20 mouse cellular contexts compared by ENCODE assay signal in the genomic region with DNA sequence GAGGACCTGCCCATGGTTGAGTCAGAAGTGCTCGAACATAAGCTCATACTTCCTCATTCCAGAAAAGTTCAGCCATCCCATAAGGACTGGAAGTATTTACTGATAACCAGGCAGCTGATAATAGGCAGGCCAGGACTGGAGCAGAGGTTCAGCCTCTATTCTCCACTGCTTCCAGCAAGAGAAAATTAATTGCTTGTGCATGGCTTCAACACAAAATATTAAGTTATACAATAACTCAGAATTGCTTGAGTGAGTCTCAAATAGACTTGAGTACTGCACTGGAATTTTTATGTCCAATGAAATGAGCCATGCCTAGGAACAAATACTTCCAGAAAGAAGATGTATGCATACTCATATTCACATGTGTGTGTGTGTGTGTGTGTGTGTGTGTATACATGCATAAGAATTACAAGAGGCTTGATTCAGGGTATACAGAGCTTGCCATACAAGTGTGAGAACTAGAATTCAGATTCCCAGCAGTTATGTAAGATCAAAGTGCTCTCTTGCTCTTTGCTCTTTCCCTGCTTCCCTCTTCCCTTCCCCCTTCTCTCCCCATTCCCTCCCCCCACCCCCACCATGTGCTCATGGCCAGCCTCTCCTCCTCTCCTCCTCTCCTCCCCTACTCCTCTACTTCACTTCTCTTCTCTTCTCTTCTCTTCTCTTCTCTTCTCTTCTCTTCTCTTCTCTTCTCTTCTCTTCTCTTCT. TPM values are rescaled to one million over a fixed set of nuclear protein-coding genes. Genes with fewer than 3 reads are reported as not detected.
DNase-seq lines count a peak whose midpoint lies in the region; ATAC-seq and TF ChIP-seq lines count a peak whose summit lies in the region.
"Had no signal": no experiment of that assay in that cellular context is flagged by ENCODE, and none has a peak within 500 bp of the region (broad histone marks: within the 10 kb centered on the region; RNA-seq: fewer than 3 reads in every experiment).

No protein-coding gene starts in this region.

- H3K9me3 ChIP-seq in heart, embryonic 11.5 days (replicated peaks; ENCODE audit: control insufficient read depth, low read length): no peaks in the 10 kb centered on the region
- no peaks in the 10 kb centered on the region for H3K9me3 ChIP-seq in liver, embryonic 12.5 days (replicated peaks)
- no peaks in the 10 kb centered on the region for H3K9me3 ChIP-seq in intestine, postnatal 0 days (ENCODE audit: control insufficient read depth)
- no peaks in the 10 kb centered on the region for H3K9me3 ChIP-seq in stomach, embryonic 15.5 days
- H3K9me3 ChIP-seq: forebrain, embryonic 15.5 days; hindbrain, embryonic 10.5 days had no signal

- DNase-seq in heart, adult 9 months (ENCODE audit: low spot score in 2 of 2): no peak
- DNase-seq in liver, adult 2 months (ENCODE audit: extremely low read depth, low read depth, low spot score): peak; percentile 22
- no peak for DNase-seq in right cerebral cortex, postnatal 25 days
- DNase-seq: adrenal gland, adult 8-10 months; cerebellum, adult 9-10 months; embryo, embryonic 11 days had no signal

- ATAC-seq in heart, embryonic 11.5 days (replicated peaks; ENCODE audit: insufficient number of reproducible peaks, low FRiP score, low TSS enrichment): peak; percentile 76
- ATAC-seq in liver, embryonic 12.5 days: no peak
- ATAC-seq in intestine, postnatal 0 days: peak; percentile 94
- peak; percentile 84 for ATAC-seq in stomach, embryonic 15.5 days (ENCODE audit: insufficient read depth, low FRiP score, low read depth)
- no peak for ATAC-seq in CD4-positive, CD25-positive, alpha-beta regulatory T cell, adult 4 months
- ATAC-seq: forebrain, embryonic 15.5 days; inflammation-experienced regulatory T-cells, adult 6 months had no signal

- H3K4me1 ChIP-seq in heart, embryonic 11.5 days (ENCODE audit: control insufficient read depth, insufficient read depth, low read length): peaks cover 17% of the 10 kb centered on the region
- no peaks in the 10 kb centered on the region for H3K4me1 ChIP-seq in liver, adult 2 months (ENCODE audit: control insufficient read depth, insufficient read depth, low read length)
- H3K4me1 ChIP-seq in liver, embryonic 12.5 days: no peaks in the 10 kb centered on the region
- no peaks in the 10 kb centered on the region for H3K4me1 ChIP-seq in intestine, postnatal 0 days (replicated peaks; ENCODE audit: control insufficient read depth, insufficient read depth, low read length)
- H3K4me1 ChIP-seq in stomach, embryonic 15.5 days: no peaks in the 10 kb centered on the region
- H3K4me1 ChIP-seq: forebrain, embryonic 15.5 days; hindbrain, embryonic 10.5 days had no signal

- H3K36me3 ChIP-seq in heart, embryonic 11.5 days (ENCODE audit: control insufficient read depth, insufficient read depth, low read length): no peaks in the 10 kb centered on the region
- H3K36me3 ChIP-seq in liver, adult 2 months (ENCODE audit: control insufficient read depth, insufficient read depth, low read length): no peaks in the 10 kb centered on the region
- H3K36me3 ChIP-seq in liver, embryonic 12.5 days: no peaks in the 10 kb centered on the region
- no peaks in the 10 kb centered on the region for H3K36me3 ChIP-seq in intestine, postnatal 0 days (ENCODE audit: control insufficient read depth, insufficient read depth)
- no peaks in the 10 kb centered on the region for H3K36me3 ChIP-seq in stomach, embryonic 15.5 days
- H3K36me3 ChIP-seq: forebrain, embryonic 15.5 days; hindbrain, embryonic 10.5 days had no signal

- no peaks in the 10 kb centered on the region for H3K27me3 ChIP-seq in heart, embryonic 11.5 days (ENCODE audit: control insufficient read depth, insufficient read depth, low read length)
- H3K27me3 ChIP-seq in liver, adult 2 months (ENCODE audit: control insufficient read depth, insufficient read depth, low read length): no peaks in the 10 kb centered on the region
- no peaks in the 10 kb centered on the region for H3K27me3 ChIP-seq in liver, embryonic 12.5 days (replicated peaks)
- H3K27me3 ChIP-seq in intestine, postnatal 0 days (replicated peaks; ENCODE audit: control insufficient read depth, insufficient read depth, low read length): no peaks in the 10 kb centered on the region
- H3K27me3 ChIP-seq in stomach, embryonic 15.5 days (replicated peaks): no peaks in the 10 kb centered on the region
- H3K27me3 ChIP-seq: forebrain, embryonic 15.5 days had no signal

- H3K4me3 ChIP-seq in heart, embryonic 11.5 days (ENCODE audit: low read depth, low read length): no peak overlapping the region
- no peak overlapping the region for H3K4me3 ChIP-seq in liver, adult 2 months (ENCODE audit: insufficient read depth, low read depth, low read length)
- H3K4me3 ChIP-seq in liver, embryonic 12.5 days: no peak overlapping the region
- H3K4me3 ChIP-seq in intestine, postnatal 0 days (ENCODE audit: low read depth, low read length): no peak overlapping the region
- H3K4me3 ChIP-seq in stomach, embryonic 15.5 days (replicated peaks): no peak overlapping the region
- H3K4me3 ChIP-seq: forebrain, embryonic 15.5 days; hindbrain, embryonic 10.5 days had no signal

- H3K4me2 ChIP-seq in heart, embryonic 11.5 days: no peak overlapping the region
- H3K4me2 ChIP-seq in liver, embryonic 12.5 days: no peak overlapping the region
- H3K4me2 ChIP-seq in intestine, postnatal 0 days (replicated peaks; ENCODE audit: low read depth): no peak overlapping the region
- no peak overlapping the region for H3K4me2 ChIP-seq in stomach, embryonic 15.5 days
- H3K4me2 ChIP-seq: forebrain, embryonic 15.5 days had no signal

- H3K79me2 ChIP-seq in liver, adult 2 months (ENCODE audit: control insufficient read depth, insufficient read depth, low read length): no peaks in the 10 kb centered on the region

- no peak overlapping the region for H3K9ac ChIP-seq in heart, embryonic 11.5 days (ENCODE audit: low read depth, low read length)
- H3K9ac ChIP-seq in liver, adult 2 months (ENCODE audit: low read depth, low read length): no peak overlapping the region
- H3K9ac ChIP-seq in liver, embryonic 12.5 days: no peak overlapping the region
- H3K9ac ChIP-seq in intestine, postnatal 0 days (ENCODE audit: low read depth, low read length): no peak overlapping the region
- H3K9ac ChIP-seq in stomach, embryonic 15.5 days: no peak overlapping the region
- H3K9ac ChIP-seq: forebrain, embryonic 15.5 days; liver, embryonic 14.5 days had no signal

- no peak for TF ChIP-seq POLR2A in liver, adult 2 months (IDR thresholded peaks at IDR 0.05; ENCODE audit: extremely low read depth, insufficient read depth, low read length)

- no peak for TF ChIP-seq CTCF in liver, adult 2 months (IDR thresholded peaks at IDR 0.05; ENCODE audit: low read depth, low read length)
- TF ChIP-seq CTCF in intestine, postnatal 0 days (IDR thresholded peaks at IDR 0.05; ENCODE audit: low read depth): no peak

- H3K27ac ChIP-seq in heart, embryonic 11.5 days (ENCODE audit: low read depth, low read length): no peak overlapping the region
- no peak overlapping the region for H3K27ac ChIP-seq in liver, adult 2 months (replicated peaks; ENCODE audit: insufficient read depth, low read depth, low read length)
- no peak overlapping the region for H3K27ac ChIP-seq in liver, embryonic 12.5 days
- no peak overlapping the region for H3K27ac ChIP-seq in intestine, postnatal 0 days (ENCODE audit: low read depth, low read length)
- no peak overlapping the region for H3K27ac ChIP-seq in stomach, embryonic 15.5 days
- H3K27ac ChIP-seq: forebrain, embryonic 15.5 days; hindbrain, embryonic 10.5 days; liver, embryonic 14.5 days had no signal

- WGBS in heart, embryonic 11.5 days (ENCODE audit: insufficient replicate concordance): 10% methylated on average over 1 of the region's 1 CpGs
- 45% methylated on average over 1 of the region's 1 CpGs for WGBS in liver, adult 2 months
- 23% methylated on average over 1 of the region's 1 CpGs for WGBS in liver, embryonic 12.5 days (ENCODE audit: insufficient replicate concordance)
- 11% methylated on average over 1 of the region's 1 CpGs for WGBS in intestine, postnatal 0 days
- 39% methylated on average over 1 of the region's 1 CpGs for WGBS in stomach, embryonic 15.5 days

RNA-seq across cellular contexts. Expression of gene Asb15, which starts 18.9 kb away (rescaled TPM):
- 0.11 and 0.15 TPM in 2 replicates for polyA plus RNA-seq in heart, embryonic 11.5 days (2014; fragmentation: Nextera tagmentation; extraction: Ambion mirVana)
- not detected in 2 replicates for total RNA-seq in liver, adult 2 months (2014; rRNA removed)
- not detected in 2 replicates for polyA plus RNA-seq in liver, adult 2 months (2012; rRNA removed)
- polyA plus RNA-seq in liver, embryonic 12.5 days (2016; fragmentation: Nextera tagmentation; extraction: Ambion mirVana): 0.04 TPM in 1 of 2 replicates, not detected in the other
- not detected in 2 replicates for polyA plus RNA-seq in intestine, postnatal 0 days (2015; fragmentation: Nextera tagmentation; extraction: Ambion mirVana)
- polyA plus RNA-seq in stomach, embryonic 15.5 days (2015; fragmentation: Nextera tagmentation; extraction: Ambion mirVana): 0.05 TPM in 1 of 2 replicates, not detected in the other
- polyA plus RNA-seq in CD4-positive, CD25-positive, alpha-beta regulatory T cell, adult 4 months (2017; shearing (Covaris generic)): not detected
- total RNA-seq: adrenal gland, adult 8-10 months; layer of hippocampus, postnatal 14 days; left cerebral cortex, postnatal 36 days; megakaryocyte-erythroid progenitor cell, adult 5-6 weeks; monocyte, adult 5-6 weeks had no signal
- polyA plus RNA-seq: forebrain, embryonic 15.5 days; hindbrain, embryonic 10.5 days; inflammation-experienced regulatory T-cells, adult 6 months; neural tube, embryonic 14.5 days had no signal

RNA-seq across cellular contexts. Expression of gene Ndufa5, which starts 19.1 kb away (rescaled TPM):
- polyA plus RNA-seq in heart, embryonic 11.5 days (2014; fragmentation: Nextera tagmentation; extraction: Ambion mirVana): 597 and 625 TPM in 2 replicates
- 65.2 and 101 TPM in 2 replicates for total RNA-seq in liver, adult 2 months (2014; rRNA removed)
- 5.2 and 6.3 TPM in 2 replicates for polyA plus RNA-seq in liver, adult 2 months (2012; rRNA removed)
- 274 and 277 TPM in 2 replicates for polyA plus RNA-seq in liver, embryonic 12.5 days (2016; fragmentation: Nextera tagmentation; extraction: Ambion mirVana)
- 624 and 671 TPM in 2 replicates for polyA plus RNA-seq in intestine, postnatal 0 days (2015; fragmentation: Nextera tagmentation; extraction: Ambion mirVana)
- 371 and 380 TPM in 2 replicates for polyA plus RNA-seq in stomach, embryonic 15.5 days (2015; fragmentation: Nextera tagmentation; extraction: Ambion mirVana)
- 100 to 1,000 TPM; 157 to 216 TPM for polyA plus RNA-seq in CD4-positive, CD25-positive, alpha-beta regulatory T cell, adult 4 months (2017; shearing (Covaris generic))

RNA-seq across cellular contexts. Expression of gene Iqub, which starts 32.0 kb away (rescaled TPM):
- 0.30 and 0.48 TPM in 2 replicates for polyA plus RNA-seq in heart, embryonic 11.5 days (2014; fragmentation: Nextera tagmentation; extraction: Ambion mirVana)
- not detected in 2 replicates for total RNA-seq in liver, adult 2 months (2014; rRNA removed)
- polyA plus RNA-seq in liver, adult 2 months (2012; rRNA removed): not detected in 2 replicates
- 0.07 TPM in 1 of 2 replicates, not detected in the other for polyA plus RNA-seq in liver, embryonic 12.5 days (2016; fragmentation: Nextera tagmentation; extraction: Ambion mirVana)
- polyA plus RNA-seq in intestine, postnatal 0 days (2015; fragmentation: Nextera tagmentation; extraction: Ambion mirVana): 0.05 and 0.08 TPM in 2 replicates
- polyA plus RNA-seq in stomach, embryonic 15.5 days (2015; fragmentation: Nextera tagmentation; extraction: Ambion mirVana): 0.05 and 0.12 TPM in 2 replicates
- polyA plus RNA-seq in CD4-positive, CD25-positive, alpha-beta regulatory T cell, adult 4 months (2017; shearing (Covaris generic)): not detected
- polyA plus RNA-seq: inflammation-experienced regulatory T-cells, adult 6 months had no signal

RNA-seq across cellular contexts. Expression of gene Lmod2, which starts 50.7 kb away (rescaled TPM):
- polyA plus RNA-seq in heart, embryonic 11.5 days (2014; fragmentation: Nextera tagmentation; extraction: Ambion mirVana): 43.7 and 53.6 TPM in 2 replicates
- total RNA-seq in liver, adult 2 months (2014; rRNA removed): 0.37 TPM in 1 of 2 replicates, not detected in the other
- not detected in 2 replicates for polyA plus RNA-seq in liver, adult 2 months (2012; rRNA removed)
- polyA plus RNA-seq in liver, embryonic 12.5 days (2016; fragmentation: Nextera tagmentation; extraction: Ambion mirVana): not detected in 2 replicates
- polyA plus RNA-seq in intestine, postnatal 0 days (2015; fragmentation: Nextera tagmentation; extraction: Ambion mirVana): not detected in 2 replicates
- 0.19 TPM in 2 replicates for polyA plus RNA-seq in stomach, embryonic 15.5 days (2015; fragmentation: Nextera tagmentation; extraction: Ambion mirVana)
- not detected for polyA plus RNA-seq in CD4-positive, CD25-positive, alpha-beta regulatory T cell, adult 4 months (2017; shearing (Covaris generic))
- total RNA-seq: layer of hippocampus, postnatal 14 days; left cerebral cortex, postnatal 36 days; megakaryocyte-erythroid progenitor cell, adult 5-6 weeks; monocyte, adult 5-6 weeks had no signal
- polyA plus RNA-seq: forebrain, embryonic 15.5 days; hindbrain, embryonic 10.5 days; inflammation-experienced regulatory T-cells, adult 6 months; neural tube, embryonic 14.5 days had no signal

Comparison
In these comparisons a context has a peak if more than half of its experiments do, and no peak if none do; other contexts are left out.
1. RNA of gene Ndufa5, which starts 19.1 kb away (polyA plus RNA-seq): 624 to 671 TPM in intestine, postnatal 0 days, 597 to 625 TPM in heart, embryonic 11.5 days, 371 to 380 TPM in stomach, embryonic 15.5 days, 274 to 277 TPM in liver, embryonic 12.5 days and 157 to 216 TPM in CD4-positive, CD25-positive, alpha-beta regulatory T cell, adult 4 months; 5.2 to 6.3 TPM in liver, adult 2 months; every median in the first group is over 10 times any median in the second.
2. ATAC-seq: peak in heart, embryonic 11.5 days (single experiment), intestine, postnatal 0 days (single experiment) and stomach, embryonic 15.5 days (single experiment); none in liver, embryonic 12.5 days (single experiment) and CD4-positive, CD25-positive, alpha-beta regulatory T cell, adult 4 months (single experiment).